Mouse (Mus musculus): ENCODE results near the gene Nav2.

- TF ChIP-seq CTCF (IDR thresholded peaks at IDR 0.05) (no peak), EP300 (IDR thresholded peaks at IDR 0.05) (no peak)
Measured at GRCm38 (mm10) chr7:49380940-49381339, 472.4 kb downstream of the Nav2 start.

All from lung, postnatal 0 days (tissue).